Comparison of ENCODE assay signal across 25 mouse cellular contexts in the genomic region with DNA sequence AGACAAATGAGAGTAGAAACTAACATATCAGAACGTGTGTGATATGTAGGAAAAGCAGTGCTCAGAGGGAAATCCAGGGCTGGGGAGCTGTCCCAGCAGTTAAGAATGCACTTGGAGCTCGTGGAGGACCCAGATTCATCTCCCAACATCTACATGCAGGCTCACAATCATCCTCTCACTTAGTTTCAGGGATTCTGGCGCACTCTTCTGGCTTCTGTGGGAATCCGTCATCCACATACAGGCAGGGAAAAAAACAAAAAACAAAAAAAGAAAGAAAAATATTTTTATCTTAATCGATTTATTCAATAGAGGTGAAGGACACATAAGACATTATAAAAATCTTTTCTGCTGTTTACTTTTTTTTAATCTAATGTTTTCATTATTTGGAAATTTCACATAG. TPM values are rescaled to one million over a fixed set of nuclear protein-coding genes. Genes with fewer than 3 reads are reported as not detected.
DNase-seq lines count a peak whose midpoint lies in the region; ATAC-seq and TF ChIP-seq lines count a peak whose summit lies in the region.
"Had no signal": no experiment of that assay in that cellular context is flagged by ENCODE, and none has a peak within 500 bp of the region (broad histone marks: within the 10 kb centered on the region; RNA-seq: fewer than 3 reads in every experiment).

No protein-coding gene starts in this region.

- WGBS in cerebellum, adult 2 months = 72% methylated on average over 5 of the region's 5 CpGs
- WGBS in hindbrain, postnatal 0 days = 66% methylated on average over 5 of the region's 5 CpGs
- WGBS in hindbrain, embryonic 14.5 days = 66% methylated on average over 5 of the region's 5 CpGs
- 69% methylated on average over 5 of the region's 5 CpGs for WGBS in midbrain, embryonic 14.5 days
- 67% methylated on average over 5 of the region's 5 CpGs for WGBS in midbrain, embryonic 11.5 days

- no peaks in the 10 kb centered on the region for H3K36me3 ChIP-seq in hindbrain, postnatal 0 days (ENCODE audit: insufficient read depth, low read length)
- H3K36me3 ChIP-seq in hindbrain, embryonic 14.5 days (replicated peaks; ENCODE audit: control insufficient read depth, insufficient read depth) = no peaks in the 10 kb centered on the region
- no peaks in the 10 kb centered on the region for H3K36me3 ChIP-seq in midbrain, embryonic 14.5 days (ENCODE audit: control insufficient read depth, insufficient read depth, low read length)
- H3K36me3 ChIP-seq in midbrain, embryonic 11.5 days (ENCODE audit: control insufficient read depth, insufficient read depth, low read length) = no peaks in the 10 kb centered on the region
- H3K36me3 ChIP-seq: forebrain, embryonic 15.5 days; liver, embryonic 15.5 days; neural tube, embryonic 13.5 days had no signal

- H3K4me2 ChIP-seq in hindbrain, postnatal 0 days (ENCODE audit: low read depth, low read length) = no peak overlapping the region
- H3K4me2 ChIP-seq in hindbrain, embryonic 14.5 days (replicated peaks) = no peak overlapping the region
- no peak overlapping the region for H3K4me2 ChIP-seq in midbrain, embryonic 14.5 days (ENCODE audit: low read length)
- no peak overlapping the region for H3K4me2 ChIP-seq in midbrain, embryonic 11.5 days
- H3K4me2 ChIP-seq: forebrain, embryonic 15.5 days; liver, embryonic 15.5 days; neural tube, embryonic 13.5 days had no signal

- TF ChIP-seq CTCF in cerebellum, adult 2 months (IDR thresholded peaks at IDR 0.05; ENCODE audit: borderline replicate concordance, insufficient read depth, low read depth, low read length) = no peak
- TF ChIP-seq CTCF in hindbrain, postnatal 0 days (IDR thresholded peaks at IDR 0.05; ENCODE audit: low read depth) = peak; percentile 39

- no peak for TF ChIP-seq POLR2A in cerebellum, adult 2 months (IDR thresholded peaks at IDR 0.05; ENCODE audit: borderline replicate concordance, insufficient read depth, low read length)

- no peak overlapping the region for H3K4me3 ChIP-seq in cerebellum, adult 2 months (replicated peaks; ENCODE audit: insufficient read depth, low read depth, low read length)
- no peak overlapping the region for H3K4me3 ChIP-seq in hindbrain, postnatal 0 days (ENCODE audit: low read length)
- H3K4me3 ChIP-seq in hindbrain, embryonic 14.5 days (replicated peaks; ENCODE audit: low read length) = no peak overlapping the region
- no peak overlapping the region for H3K4me3 ChIP-seq in midbrain, embryonic 14.5 days (replicated peaks; ENCODE audit: low read depth, low read length)
- H3K4me3 ChIP-seq in midbrain, embryonic 11.5 days (ENCODE audit: low read depth, low read length) = no peak overlapping the region
- H3K4me3 ChIP-seq: forebrain, embryonic 15.5 days; liver, embryonic 15.5 days; neural tube, embryonic 13.5 days had no signal

- H3K4me1 ChIP-seq in cerebellum, adult 2 months (ENCODE audit: control insufficient read depth, insufficient read depth, low read length) = no peaks in the 10 kb centered on the region
- H3K4me1 ChIP-seq in hindbrain, postnatal 0 days (ENCODE audit: insufficient read depth, low read length) = no peaks in the 10 kb centered on the region
- H3K4me1 ChIP-seq in hindbrain, embryonic 14.5 days (replicated peaks; ENCODE audit: control insufficient read depth, insufficient read depth, low read length) = no peaks in the 10 kb centered on the region
- H3K4me1 ChIP-seq in midbrain, embryonic 14.5 days (ENCODE audit: control insufficient read depth, insufficient read depth, low read length) = no peaks in the 10 kb centered on the region
- no peaks in the 10 kb centered on the region for H3K4me1 ChIP-seq in midbrain, embryonic 11.5 days (ENCODE audit: control insufficient read depth, insufficient read depth, low read length)
- H3K4me1 ChIP-seq: forebrain, embryonic 15.5 days; liver, embryonic 15.5 days; neural tube, embryonic 13.5 days had no signal

- no peak overlapping the region for H3K27ac ChIP-seq in cerebellum, adult 2 months (ENCODE audit: insufficient read depth, low read length)
- H3K27ac ChIP-seq in hindbrain, postnatal 0 days = no peak overlapping the region
- H3K27ac ChIP-seq in hindbrain, embryonic 14.5 days = no peak overlapping the region
- no peak overlapping the region for H3K27ac ChIP-seq in midbrain, embryonic 14.5 days (replicated peaks; ENCODE audit: low read depth, low read length)
- H3K27ac ChIP-seq in midbrain, embryonic 11.5 days (ENCODE audit: low read depth, low read length) = no peak overlapping the region
- H3K27ac ChIP-seq: forebrain, embryonic 15.5 days; liver, embryonic 15.5 days; neural tube, embryonic 13.5 days had no signal

- no peak overlapping the region for H3K9ac ChIP-seq in hindbrain, postnatal 0 days (replicated peaks; ENCODE audit: low read length)
- no peak overlapping the region for H3K9ac ChIP-seq in hindbrain, embryonic 14.5 days
- no peak overlapping the region for H3K9ac ChIP-seq in midbrain, embryonic 14.5 days (replicated peaks; ENCODE audit: low read length)
- H3K9ac ChIP-seq in midbrain, embryonic 11.5 days (ENCODE audit: low read length) = no peak overlapping the region
- H3K9ac ChIP-seq: forebrain, embryonic 15.5 days; liver, embryonic 15.5 days; neural tube, embryonic 13.5 days had no signal

- DNase-seq in cerebellum, postnatal 10 days = peak; percentile 10 to 14
- DNase-seq in cerebellum, adult 2 months = no peak
- peak; percentile 19 for DNase-seq in hindbrain, postnatal 0 days (ENCODE audit: low spot score)
- DNase-seq in hindbrain, embryonic 14.5 days (ENCODE audit: low spot score) = no peak
- DNase-seq in midbrain, embryonic 14.5 days = peak; percentile 37
- no peak for DNase-seq in midbrain, embryonic 11.5 days (ENCODE audit: low spot score, missing footprints)
- no peak for DNase-seq in right cerebral cortex, postnatal 14 days
- no peak for DNase-seq in urinary bladder, adult 18-20 months (ENCODE audit: low spot score in 2 of 2)
- DNase-seq: cerebellum, adult 9-11 months; heart, adult 18-20 months; kidney, postnatal 14 days; right cerebral cortex, postnatal 25 days; thymus, postnatal 25 days had no signal

- no peaks in the 10 kb centered on the region for H3K9me3 ChIP-seq in hindbrain, postnatal 0 days (ENCODE audit: low read length)
- no peaks in the 10 kb centered on the region for H3K9me3 ChIP-seq in hindbrain, embryonic 14.5 days (ENCODE audit: control insufficient read depth, low read length)
- no peaks in the 10 kb centered on the region for H3K9me3 ChIP-seq in midbrain, embryonic 14.5 days (ENCODE audit: control insufficient read depth, low read length)
- no peaks in the 10 kb centered on the region for H3K9me3 ChIP-seq in midbrain, embryonic 11.5 days (ENCODE audit: control insufficient read depth, low read length)
- H3K9me3 ChIP-seq: forebrain, embryonic 15.5 days; liver, embryonic 15.5 days; neural tube, embryonic 13.5 days had no signal

- no peaks in the 10 kb centered on the region; the same call in 1 of the 2 replicates for H3K27me3 ChIP-seq in cerebellum, adult 2 months (ENCODE audit: control insufficient read depth, insufficient read depth, low read length)
- H3K27me3 ChIP-seq in hindbrain, postnatal 0 days (ENCODE audit: insufficient read depth, low read length) = no peaks in the 10 kb centered on the region
- no peaks in the 10 kb centered on the region for H3K27me3 ChIP-seq in hindbrain, embryonic 14.5 days (ENCODE audit: control insufficient read depth, insufficient read depth, low read length)
- H3K27me3 ChIP-seq in midbrain, embryonic 14.5 days (ENCODE audit: control insufficient read depth, insufficient read depth, low read length) = no peaks in the 10 kb centered on the region
- H3K27me3 ChIP-seq in midbrain, embryonic 11.5 days (ENCODE audit: control insufficient read depth, insufficient read depth, low read length) = no peaks in the 10 kb centered on the region
- H3K27me3 ChIP-seq: forebrain, embryonic 15.5 days; liver, embryonic 15.5 days; neural tube, embryonic 13.5 days had no signal

- ATAC-seq in hindbrain, postnatal 0 days = no peak
- ATAC-seq in hindbrain, embryonic 14.5 days (ENCODE audit: low FRiP score) = no peak
- ATAC-seq in midbrain, embryonic 14.5 days (ENCODE audit: low FRiP score, low TSS enrichment) = no peak
- no peak for ATAC-seq in midbrain, embryonic 11.5 days (ENCODE audit: low FRiP score)
- ATAC-seq: forebrain, embryonic 15.5 days; Patski had no signal

RNA-seq across cellular contexts. Expression of gene Sycp2l, which starts 44.3 kb away (rescaled TPM):
- polyA plus RNA-seq in cerebellum, adult 2 months (2012; rRNA removed) = 0.05 and 0.18 TPM in 2 replicates
- not detected in 2 replicates for total RNA-seq in hindbrain, postnatal 0 days (2014; rRNA removed)
- polyA plus RNA-seq in hindbrain, postnatal 0 days (2015; fragmentation: Nextera tagmentation; extraction: Ambion mirVana) = 0.23 TPM in 1 of 2 replicates, not detected in the other
- not detected in 2 replicates for polyA plus RNA-seq in hindbrain, embryonic 14.5 days (2014; fragmentation: Nextera tagmentation; extraction: Ambion mirVana)
- polyA plus RNA-seq in midbrain, embryonic 14.5 days (2014; fragmentation: Nextera tagmentation; extraction: Ambion mirVana) = not detected in 2 replicates
- not detected in 2 replicates for polyA plus RNA-seq in midbrain, embryonic 11.5 days (2014; fragmentation: Nextera tagmentation; extraction: Ambion mirVana)
- total RNA-seq: adrenal gland, postnatal 4 days; gastrocnemius, adult 18-20 months; heart, adult 18-20 months; megakaryocyte-erythroid progenitor cell, adult 5-6 weeks had no signal
- polyA plus RNA-seq: forebrain, embryonic 15.5 days; heart, embryonic 16.5 days; hindbrain, embryonic 11.5 days; limb, embryonic 11.5 days; liver, embryonic 15.5 days; neural tube, embryonic 13.5 days; Patski had no signal

RNA-seq across cellular contexts. Expression of gene Gcm2, which starts 47.6 kb away (rescaled TPM):
- not detected in 2 replicates for polyA plus RNA-seq in cerebellum, adult 2 months (2012; rRNA removed)
- total RNA-seq in hindbrain, postnatal 0 days (2014; rRNA removed) = not detected in 2 replicates
- polyA plus RNA-seq in hindbrain, postnatal 0 days (2015; fragmentation: Nextera tagmentation; extraction: Ambion mirVana) = not detected in 2 replicates
- not detected in 2 replicates for polyA plus RNA-seq in hindbrain, embryonic 14.5 days (2014; fragmentation: Nextera tagmentation; extraction: Ambion mirVana)
- not detected in 2 replicates for polyA plus RNA-seq in midbrain, embryonic 14.5 days (2014; fragmentation: Nextera tagmentation; extraction: Ambion mirVana)
- not detected in 2 replicates for polyA plus RNA-seq in midbrain, embryonic 11.5 days (2014; fragmentation: Nextera tagmentation; extraction: Ambion mirVana)
- total RNA-seq: adrenal gland, postnatal 4 days; gastrocnemius, adult 18-20 months; heart, adult 18-20 months; left cerebral cortex, adult 8-10 months; megakaryocyte-erythroid progenitor cell, adult 5-6 weeks had no signal
- polyA plus RNA-seq: forebrain, embryonic 15.5 days; heart, embryonic 16.5 days; intestine, embryonic 14.5 days; limb, embryonic 11.5 days; liver, embryonic 15.5 days; neural tube, embryonic 13.5 days; Patski had no signal

Comparison
In these comparisons a context has a peak if more than half of its experiments do, and no peak if none do; other contexts are left out.
1. DNase-seq: peak in cerebellum, postnatal 10 days (2 of 2), hindbrain, postnatal 0 days (single experiment) and midbrain, embryonic 14.5 days (single experiment); none in cerebellum, adult 2 months (0 of 2), hindbrain, embryonic 14.5 days (single experiment), midbrain, embryonic 11.5 days (single experiment), right cerebral cortex, postnatal 14 days (single experiment) and urinary bladder, adult 18-20 months (0 of 2).